Mouse (Mus musculus) megakaryocyte progenitor cell, adult 5-6 weeks (primary cell): ENCODE measurements at regions not wholly inside any gene's neighbourhood (a gene's known extent, or its start where the extent isn't known, plus 50 kb on each side); places are given as distances from the start of the nearest gene placed in this dataset.
A peak's percentile ranks its signal among the peaks of the same experiment; 100 is the strongest.

Experiments
- ATAC-seq: replicated peaks from 2 replicates; pipeline ENCODE4 v1.8.0; 2016; ENCODE audit warnings: mild to moderate bottlenecking, moderate TSS enrichment, inconsistent platforms; ENCODE audit not compliant: poor library complexity

- no peak for ATAC-seq
These were observed 258.7 kb upstream of the Nt5e start for GRCm38 (mm10) chr9:88068322-88068721.

GRCm38 (mm10) chr9:88068881-88069304 is 258.1 kb upstream of the Nt5e start:
- ATAC-seq: no peak

DNA sequence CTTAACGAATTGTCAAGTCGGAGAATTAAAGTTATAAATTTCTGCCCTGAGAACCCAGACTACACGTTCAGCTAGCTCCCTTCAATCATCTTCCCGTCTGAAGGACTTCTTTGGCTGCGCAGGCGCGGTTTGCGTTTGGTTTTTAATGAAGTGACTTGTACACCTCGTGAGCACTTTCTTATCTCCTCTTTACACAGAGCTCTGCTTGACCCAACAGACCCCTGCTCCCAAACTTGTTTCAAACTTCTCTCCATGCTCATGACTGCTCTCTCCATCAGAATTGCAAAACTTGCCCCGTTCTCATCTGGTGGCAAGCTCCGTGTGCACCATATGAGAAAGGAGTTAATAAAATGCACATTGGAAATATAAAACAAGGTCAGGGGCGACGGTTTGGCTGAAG is 257.2 kb upstream of the Nt5e start:
- no peak for ATAC-seq

- ATAC-seq: peak; percentile 63
These were observed 253.8 kb upstream of the Nt5e start for GRCm38 (mm10) chr9:88073165-88073564.

DNA sequence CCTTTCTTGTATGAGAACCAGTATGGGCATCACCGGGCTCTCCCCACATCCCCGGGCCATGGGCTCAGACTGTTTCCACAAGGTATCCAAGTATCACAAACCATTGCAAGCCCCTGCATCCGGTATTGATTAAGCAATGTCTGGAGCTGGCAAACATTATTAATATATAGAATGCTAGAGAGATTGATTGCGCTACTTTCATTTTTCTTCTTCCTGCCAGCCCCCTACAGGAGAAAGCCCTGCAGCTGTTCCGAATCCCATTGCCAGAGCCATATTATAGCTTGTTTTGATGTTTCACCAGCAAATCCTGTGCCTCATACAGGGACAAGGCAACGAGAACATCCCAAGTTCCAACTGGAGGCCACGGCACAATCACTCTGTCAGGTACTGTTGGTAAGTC is 253.4 kb upstream of the Nt5e start:
- no peak for ATAC-seq

GRCm38 (mm10) chr9:88082931-88083479 is 244.0 kb upstream of the Nt5e start:
- ATAC-seq: no peak

DNA sequence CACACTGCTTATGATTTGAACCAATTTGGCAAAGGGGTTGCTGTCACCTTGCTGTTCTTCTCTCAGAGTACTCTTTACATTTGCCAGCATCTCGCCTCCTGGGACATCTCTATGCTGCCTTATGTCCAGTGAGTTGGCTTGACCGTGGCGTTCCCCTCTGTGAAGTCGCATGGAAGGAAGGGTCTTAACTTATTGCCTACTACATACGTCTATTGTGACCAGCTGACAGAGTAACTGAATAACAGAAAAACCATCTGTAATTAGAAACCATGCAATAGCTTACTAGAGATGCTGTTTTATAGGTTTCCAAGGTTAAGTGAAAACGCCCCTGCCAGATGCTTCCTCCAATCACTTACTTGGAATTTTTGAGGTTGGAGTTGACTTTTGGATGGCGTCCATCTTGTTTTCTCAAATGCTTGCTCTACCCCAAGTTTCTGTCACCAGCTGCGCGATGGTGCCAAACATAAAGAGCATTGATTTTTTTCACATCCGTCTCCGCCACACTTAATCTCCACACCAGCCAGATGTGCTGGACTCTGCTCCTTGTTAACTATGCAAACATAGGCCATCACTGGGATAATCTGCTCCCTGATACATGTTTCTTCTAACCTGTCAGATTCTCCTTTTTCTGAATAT is 241.7 kb upstream of the Nt5e start:
- no peak for ATAC-seq

- no peak for ATAC-seq
These were observed 241.1 kb upstream of the Nt5e start for GRCm38 (mm10) chr9:88085866-88086265.

GRCm38 (mm10) chr9:88091781-88092527 is 235.0 kb upstream of the Nt5e start:
- ATAC-seq: no peak

GRCm38 (mm10) chr9:88092561-88092960 is 234.4 kb upstream of the Nt5e start:
- ATAC-seq: no peak

DNA sequence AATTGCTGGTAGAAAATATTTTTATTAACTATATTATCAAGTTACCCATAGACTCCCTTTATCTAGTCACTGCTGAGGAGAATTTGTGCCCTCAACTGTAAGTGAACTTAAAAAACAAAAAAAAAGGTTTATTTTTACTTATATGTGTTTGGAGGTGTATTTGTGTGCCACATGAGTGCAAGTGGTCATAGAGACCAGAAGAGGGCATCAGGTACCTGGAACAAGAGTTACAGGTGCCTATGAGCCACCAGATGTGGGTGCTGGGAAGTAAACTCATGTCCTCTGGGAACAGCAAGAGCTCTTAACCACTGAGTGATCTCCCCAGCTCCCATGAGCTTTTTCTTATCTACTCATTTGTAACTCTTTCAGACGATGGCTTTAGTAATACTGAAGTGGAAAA is 213.9 kb upstream of the Nt5e start:
- ATAC-seq: no peak

DNA sequence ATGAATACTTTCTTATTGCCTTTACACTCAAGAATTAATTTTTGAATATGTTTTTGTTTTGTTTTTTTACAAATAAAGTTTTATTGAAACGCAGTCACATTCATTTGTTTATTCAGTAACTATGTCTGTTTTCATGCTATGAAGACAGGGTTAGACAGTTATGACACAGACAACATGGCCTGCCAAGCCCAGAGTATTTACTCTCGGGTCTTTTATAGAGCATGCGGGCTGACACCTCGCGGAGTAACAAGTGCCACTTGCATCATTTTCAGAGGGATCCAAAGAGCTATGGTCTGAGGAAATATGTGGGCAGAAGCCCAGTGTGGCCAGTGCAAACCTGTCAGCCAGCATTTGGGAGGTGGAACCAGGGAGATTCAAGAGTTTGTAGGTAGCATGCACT is 206.5 kb upstream of the Nt5e start:
- no peak for ATAC-seq

- ATAC-seq: no peak
These were observed 205.9 kb upstream of the Nt5e start for GRCm38 (mm10) chr9:88120963-88121570.

DNA sequence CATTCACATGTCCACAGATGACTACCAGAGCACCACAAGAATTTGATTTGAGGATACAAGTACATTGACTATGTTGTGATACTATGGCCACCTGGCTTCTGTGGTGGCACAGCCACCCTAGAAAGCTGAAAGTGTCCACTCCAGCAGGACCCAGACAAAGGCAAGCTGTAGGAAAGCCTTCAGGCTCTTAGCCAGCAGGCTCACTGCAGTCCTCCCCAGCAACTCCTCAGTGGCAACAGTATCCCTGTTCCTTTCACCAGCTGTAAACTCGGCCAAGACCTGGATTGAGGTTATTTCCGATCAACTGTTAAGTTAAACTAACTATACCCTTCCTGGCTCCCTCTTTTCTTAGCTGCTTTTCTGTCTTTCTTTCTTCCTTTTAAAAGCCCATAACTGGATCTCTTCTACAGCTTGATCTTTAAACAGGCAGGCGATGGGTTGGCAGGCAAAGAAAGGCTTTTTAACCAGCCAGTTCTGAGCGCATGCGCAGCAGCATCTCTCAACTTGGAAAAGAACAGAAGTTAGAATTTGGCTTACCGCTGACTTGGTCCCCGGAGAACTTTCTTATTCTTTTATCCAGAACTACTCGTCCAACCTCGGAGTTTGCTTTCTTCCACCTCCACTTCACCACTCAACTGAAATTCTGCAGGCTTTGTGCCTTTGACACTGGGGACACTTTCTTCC is 202.5 kb upstream of the Nt5e start:
- no peak for ATAC-seq

- no peak for ATAC-seq
These were observed 163.8 kb upstream of the Nt5e start for GRCm38 (mm10) chr9:88163025-88163780.

DNA sequence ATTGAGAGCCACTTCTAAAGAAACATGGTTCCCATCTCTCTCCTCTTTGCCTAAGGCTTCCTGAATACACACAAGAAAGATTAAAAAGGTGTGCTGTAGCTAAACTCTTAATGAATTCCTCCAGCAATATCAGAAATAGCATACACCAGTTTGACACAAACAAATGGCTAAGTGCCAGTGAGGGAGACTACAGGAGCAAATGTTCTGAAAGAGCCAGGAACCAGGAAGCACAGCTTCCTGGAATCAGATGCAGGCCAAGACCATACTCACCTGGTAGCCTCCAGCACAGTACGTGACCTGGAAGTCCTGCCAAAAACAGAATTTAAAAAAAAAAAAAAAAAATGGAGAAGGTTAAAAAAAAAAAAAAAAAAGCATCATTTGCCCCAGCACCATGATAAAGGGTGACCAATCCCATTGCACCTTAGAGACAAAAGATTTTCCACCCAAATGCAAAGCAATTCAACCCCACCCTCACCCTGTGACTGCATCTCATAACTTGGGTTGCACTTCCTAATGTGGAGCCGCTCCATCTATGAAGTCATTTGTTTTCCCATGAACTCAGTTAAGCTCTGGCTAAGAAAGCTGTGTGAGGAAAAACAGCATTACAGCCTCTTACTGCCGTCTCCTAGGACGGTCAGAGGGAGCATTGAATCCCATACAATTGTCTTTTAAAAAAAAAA is 149.3 kb upstream of the Nt5e start:
- ATAC-seq: no peak

GRCm38 (mm10) chr9:88181189-88181994 is 145.6 kb upstream of the Nt5e start:
- ATAC-seq: no peak

DNA sequence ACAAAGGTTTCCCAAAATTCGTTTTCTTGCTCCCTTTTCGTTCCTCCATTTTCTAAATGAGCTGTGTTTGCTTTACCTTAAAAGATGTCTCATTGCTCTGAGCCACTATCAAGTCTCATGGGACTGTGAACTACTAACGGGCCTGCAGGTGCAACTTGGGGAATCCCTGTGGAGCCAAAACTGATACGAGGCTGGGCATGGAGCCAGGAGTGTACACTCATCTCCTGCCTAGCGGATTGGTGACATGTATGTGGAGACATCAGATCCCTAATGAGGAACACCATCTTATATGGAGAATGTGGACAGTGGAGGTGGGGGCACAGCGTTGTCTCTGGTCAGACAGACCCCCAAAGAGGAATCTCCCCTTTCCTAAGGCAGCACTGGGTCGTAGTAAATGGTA is 119.6 kb upstream of the Nt5e start:
- ATAC-seq: no peak

DNA sequence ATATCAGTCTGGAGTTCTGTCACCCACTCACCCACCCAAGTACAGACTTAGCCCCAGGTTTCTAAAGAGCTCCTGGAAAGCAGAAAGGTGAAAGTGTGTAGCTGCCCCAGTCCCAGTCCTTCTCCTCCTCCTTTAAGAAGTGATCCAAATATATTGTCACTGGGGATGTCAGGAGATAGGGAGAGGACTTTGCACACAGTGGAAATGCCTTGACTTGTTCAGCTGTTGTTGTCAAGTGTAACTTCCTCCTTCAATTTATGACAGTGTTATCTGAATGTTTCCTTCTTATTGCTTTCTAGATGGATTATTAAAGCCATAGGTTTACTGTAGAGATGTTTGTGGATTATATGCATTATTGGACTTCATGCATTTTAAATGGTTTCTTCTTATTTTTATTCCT is 119.0 kb upstream of the Nt5e start:
- no peak for ATAC-seq
